Mouse (Mus musculus) intestine, postnatal 0 days (tissue): ENCODE measurements around the gene Arhgef15. TPM values are rescaled to one million over a fixed set of nuclear protein-coding genes. Genes with fewer than 3 reads are reported as not detected.
A peak's percentile ranks its signal among the peaks of the same experiment; 100 is the strongest.

ENCODE experiments used
- ATAC-seq: fragments of 200-750 bp; cut with Nextera tagmentation; 2 replicates; pipeline ENCODE4 v1.8.0; 2017; ENCODE audit warnings: mild to moderate bottlenecking, moderate TSS enrichment, moderate library complexity
- H3K27ac ChIP-seq: fragments of 300-500 bp; sonication (generic); 2 replicates; pipeline ENCODE4 v1.5.1; 2014; ENCODE audit warnings: mild to moderate bottlenecking, low read depth, low read length, moderate library complexity
- H3K27me3 ChIP-seq: fragments of 300-500 bp; sonication (generic); replicated peaks from 2 replicates; pipeline ENCODE4 v1.6.1; 2014; ENCODE audit warnings: low read length, mixed read lengths; ENCODE audit not compliant: control insufficient read depth, insufficient read depth
- H3K36me3 ChIP-seq: fragments of 300-500 bp; sonication (generic); 2 replicates; pipeline ENCODE4 v1.6.1; 2014; ENCODE audit warnings: mild to moderate bottlenecking, moderate library complexity; ENCODE audit not compliant: control insufficient read depth, insufficient read depth
- H3K4me1 ChIP-seq: fragments of 300-500 bp; sonication (generic); replicated peaks from 2 replicates; pipeline ENCODE4 v1.6.1; 2014; ENCODE audit warnings: antibody characterized with exemption, low read length, mixed read lengths; ENCODE audit not compliant: control insufficient read depth, insufficient read depth
- H3K4me2 ChIP-seq: fragments of 300-500 bp; sonication (generic); replicated peaks from 2 replicates; pipeline ENCODE4 v1.6.1; 2014; ENCODE audit warnings: low read depth, mild to moderate bottlenecking, moderate library complexity
- H3K4me3 ChIP-seq: fragments of 300-500 bp; sonication (generic); 2 replicates; pipeline ENCODE4 v1.5.1; 2014; ENCODE audit warnings: low read depth, low read length
- H3K9ac ChIP-seq: fragments of 300-500 bp; sonication (generic); 2 replicates; pipeline ENCODE4 v1.6.1; 2014; ENCODE audit warnings: mild to moderate bottlenecking, low read depth, low read length
- H3K9me3 ChIP-seq: fragments of 300-500 bp; sonication (generic); 2 replicates; pipeline ENCODE4 v1.6.1; 2016; ENCODE audit warnings: mixed run types; ENCODE audit not compliant: control insufficient read depth
- CTCF ChIP-seq: sonication (generic); IDR thresholded peaks from 2 replicates; pipeline ENCODE4 v1.5.1; 2016; ENCODE audit warnings: low read depth, mild to moderate bottlenecking, control low read depth, antibody characterized with exemption, moderate library complexity
- WGBS: fragments of 180-500 bp; shearing (Covaris S2); extraction: QIAGEN DNeasy Blood & Tissue Kit; methylation state at CpG from one replicate; pipeline ENCODE4 v1.1.7; 2014; 5-methylcytosine and 5-hydroxymethylcytosine counted together
- polyA plus RNA-seq: library from polyadenylated mRNA; unstranded; fragments of >200 nt; fragmentation: Nextera tagmentation; extraction: Ambion mirVana; gene quantifications from 2 replicates; pipeline ENCODE4 v1.2.1, GENCODE M21; 2015

The Arhgef15 gene
- polyA plus RNA-seq, 1 experiment from 2014 or later, result 2.6 TPM

DNA sequence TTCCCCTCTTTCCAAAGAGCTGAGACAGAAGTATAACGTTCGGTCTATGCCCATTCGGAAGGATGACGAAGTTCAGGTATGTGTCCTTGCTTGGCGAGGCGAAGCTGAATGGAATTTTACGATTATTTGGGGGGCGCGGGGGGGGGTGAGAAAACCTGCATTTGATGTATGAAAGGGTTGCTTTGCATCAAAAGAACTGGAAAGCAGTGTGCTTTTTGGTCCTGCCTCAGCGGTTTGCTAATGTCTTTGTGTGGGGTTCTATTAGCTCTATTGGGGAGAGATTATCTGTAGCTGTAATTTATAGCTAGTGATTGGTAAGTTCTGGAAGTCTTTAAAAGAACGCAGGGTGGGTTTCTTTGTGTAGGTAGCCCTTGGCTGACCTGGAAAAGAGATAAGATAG is 54.9 kb downstream of the Arhgef15 start:
- Histone ChIP-seq H3K27ac (no peak overlapping the region), H3K27me3 (no peaks in the 10 kb centered on the region), H3K4me1 (0 out of 2 replicates have a peak, but pooled peaks cover 3% of the 10 kb centered on the region), H3K36me3 (peaks cover 34% of the 10 kb centered on the region), H3K4me2 (peak overlapping the region; percentile 77), H3K9ac (peak overlapping the region; percentile 94), H3K9me3 (no peaks in the 10 kb centered on the region), H3K4me3 (peak overlapping the region; percentile 74)
- no peak for ATAC-seq
- no peak for TF ChIP-seq CTCF
- WGBS, result 2% methylated on average over 11 of the region's 11 CpGs

DNA sequence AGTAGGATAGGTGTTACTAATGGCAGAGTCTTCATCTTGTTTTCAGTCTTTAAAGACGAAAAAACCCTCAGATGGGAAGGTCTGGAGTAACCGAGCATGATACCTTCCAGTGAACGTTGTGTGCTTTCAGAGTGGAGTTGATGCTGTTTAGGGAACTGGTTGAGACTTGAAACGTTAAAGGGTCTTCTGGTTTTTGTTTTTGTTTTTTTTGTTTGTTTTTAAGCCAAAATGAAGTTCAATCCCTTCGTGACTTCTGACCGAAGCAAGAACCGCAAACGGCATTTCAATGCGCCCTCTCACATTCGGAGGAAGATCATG is 55.3 kb downstream of the Arhgef15 start:
- 0% methylated on average over 10 of the region's 10 CpGs for WGBS
- no peak for ATAC-seq
- H3K27ac ChIP-seq, result peak overlapping the region; percentile 74
- no peaks in the 10 kb centered on the region for H3K9me3 ChIP-seq
- H3K36me3 ChIP-seq, result peaks cover 32% of the 10 kb centered on the region
- no peaks in the 10 kb centered on the region for H3K27me3 ChIP-seq
- 0 out of 2 replicates have a peak, but pooled peaks cover 3% of the 10 kb centered on the region for H3K4me1 ChIP-seq
- TF ChIP-seq CTCF, result no peak
- H3K4me3 ChIP-seq, result peak overlapping the region; percentile 74
- peak overlapping the region; percentile 94 for H3K9ac ChIP-seq
- peak overlapping the region; percentile 77 for H3K4me2 ChIP-seq

DNA sequence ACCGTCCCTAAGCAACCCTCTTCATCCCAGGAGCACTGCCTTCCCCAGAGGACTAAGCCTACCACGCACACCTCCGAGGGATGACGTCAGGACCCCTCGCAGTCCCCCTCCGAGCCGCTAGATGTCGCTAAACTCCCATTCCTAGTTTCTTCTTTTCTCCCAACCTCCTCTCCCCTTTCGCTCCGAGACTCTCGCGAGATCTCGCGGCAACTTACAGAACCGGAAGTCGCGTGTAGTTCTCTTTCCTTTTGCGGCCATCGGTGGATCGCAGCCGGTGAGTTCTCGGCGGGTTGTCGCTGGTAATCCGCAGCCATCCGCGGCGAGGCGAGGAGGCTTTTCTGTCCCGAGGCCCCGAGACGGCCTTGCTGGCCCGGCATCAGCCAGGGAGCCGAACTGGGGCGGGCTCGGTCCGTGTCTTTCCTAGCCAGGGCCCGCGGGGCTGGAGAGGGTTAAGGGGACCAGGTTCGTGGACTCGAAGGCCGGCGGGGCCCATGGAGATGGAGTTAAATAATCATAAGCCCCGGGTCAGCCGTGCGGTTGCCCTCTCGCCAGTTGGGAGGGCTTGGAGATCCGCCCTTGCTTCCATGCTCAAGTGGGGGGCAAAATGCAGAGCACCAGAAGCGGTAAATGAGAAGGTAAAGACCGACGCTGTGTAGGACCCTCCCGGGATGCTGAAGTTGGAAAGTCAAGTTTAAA is 55.8 kb downstream of the Arhgef15 start, which contains the start of gene Rpl26:
Gene Rpl26, plus strand, starts transcription at position 233 of the 696 bp plus-strand sequence.
- H3K36me3 ChIP-seq, result peaks cover 27% of the 10 kb centered on the region
- TF ChIP-seq CTCF, result peak; percentile 99
- ATAC-seq, result peak; percentile 84
- H3K4me2 ChIP-seq, result peak within 1 kb of the TSS; percentile 77
- peak within 1 kb of the TSS; percentile 94 for H3K9ac ChIP-seq
- H3K27ac ChIP-seq, result peak within 1 kb of the TSS; percentile 74
- H3K4me1 ChIP-seq, result 0 out of 2 replicates have a peak, but pooled peaks cover 3% of the 10 kb centered on the region
- H3K9me3 ChIP-seq, result no peaks in the 10 kb centered on the region
- H3K4me3 ChIP-seq, result peak within 1 kb of the TSS; percentile 74
- H3K27me3 ChIP-seq, result no peaks in the 10 kb centered on the region
- WGBS, result under 1% methylated on average over 52 of the region's 52 CpGs

DNA sequence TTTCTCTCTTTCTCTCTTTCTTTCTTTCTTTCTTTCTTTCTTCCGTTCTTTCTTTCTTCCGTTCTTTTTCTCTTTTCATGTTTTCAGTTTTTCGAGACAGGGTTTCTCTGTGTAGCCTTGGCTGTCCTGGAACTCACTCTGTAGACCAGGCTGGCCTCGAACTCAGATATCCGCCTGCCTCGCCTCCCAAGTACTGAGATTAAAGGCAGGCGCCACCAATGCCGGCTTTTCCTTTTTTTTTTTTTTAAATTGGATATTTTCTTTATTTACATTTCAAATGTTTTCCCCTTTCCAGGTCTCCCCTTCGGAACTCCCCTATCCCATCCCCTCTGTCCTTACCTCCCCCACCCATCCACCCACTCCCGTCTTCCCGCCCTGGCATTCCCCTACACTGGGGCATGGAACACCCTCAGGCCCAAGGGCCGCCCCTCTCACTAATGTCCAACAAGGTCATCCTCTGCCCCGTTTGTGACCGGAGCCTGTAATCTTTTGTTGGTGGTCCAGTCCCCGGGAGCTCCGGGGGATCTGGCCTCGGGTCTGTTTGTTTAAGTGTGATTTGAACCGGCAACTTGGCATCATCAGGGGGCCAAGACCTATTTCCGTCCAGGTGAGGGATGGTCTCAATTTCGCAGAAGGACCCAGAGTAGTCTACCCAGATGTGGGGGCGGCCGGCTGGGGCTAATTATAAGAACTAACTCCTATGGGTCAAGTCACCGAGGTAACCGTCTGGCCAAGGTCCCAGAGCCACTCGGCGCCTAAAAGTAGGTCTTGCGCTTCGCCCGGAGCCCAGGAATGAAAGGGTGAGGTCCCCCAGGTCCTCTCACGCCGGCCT is 56.5 kb downstream of the Arhgef15 start:
- 0 out of 2 replicates have a peak overlapping the region, but pooled peaks have one; percentile 18 for H3K9ac ChIP-seq
- H3K27ac ChIP-seq, result no peak overlapping the region
- peaks cover 21% of the 10 kb centered on the region for H3K36me3 ChIP-seq
- no peaks in the 10 kb centered on the region for H3K27me3 ChIP-seq
- H3K4me2 ChIP-seq, result peak overlapping the region; percentile 77
- WGBS, result 26% methylated on average over 31 of the region's 31 CpGs
- H3K4me1 ChIP-seq, result 0 out of 2 replicates have a peak, but pooled peaks cover 3% of the 10 kb centered on the region
- peak overlapping the region; percentile 74 for H3K4me3 ChIP-seq
- ATAC-seq, result peak; percentile 20
- TF ChIP-seq CTCF, result no peak
- no peaks in the 10 kb centered on the region for H3K9me3 ChIP-seq

DNA sequence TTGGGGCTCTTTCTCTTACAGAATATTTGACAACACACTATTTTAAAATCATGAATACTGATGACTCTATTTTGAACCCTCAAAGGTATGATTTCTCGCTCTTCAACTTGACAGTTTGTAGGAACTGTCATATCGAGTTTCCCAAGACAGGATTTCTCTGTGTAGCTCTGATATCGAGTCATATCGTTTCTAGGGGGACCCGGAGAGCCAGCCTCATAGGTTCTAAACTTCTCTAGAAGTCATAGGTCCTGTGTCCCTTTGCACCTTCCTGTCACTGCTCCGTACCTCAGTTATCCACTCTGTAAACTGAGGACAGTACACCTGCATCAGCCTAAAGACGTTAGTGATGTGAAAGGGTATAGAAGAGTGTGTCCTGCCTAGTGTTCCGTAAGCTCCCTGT is 57.5 kb downstream of the Arhgef15 start:
- Histone ChIP-seq H3K9me3 (no peaks in the 10 kb centered on the region), H3K4me3 (no peak overlapping the region), H3K36me3 (peaks cover 15% of the 10 kb centered on the region), H3K27me3 (no peaks in the 10 kb centered on the region), H3K27ac (no peak overlapping the region), H3K4me1 (0 out of 2 replicates have a peak, but pooled peaks cover 3% of the 10 kb centered on the region), H3K4me2 (no peak overlapping the region), H3K9ac (no peak overlapping the region)
- TF ChIP-seq CTCF, result no peak
- 88% methylated on average over 8 of the region's 8 CpGs for WGBS
- no peak for ATAC-seq

DNA sequence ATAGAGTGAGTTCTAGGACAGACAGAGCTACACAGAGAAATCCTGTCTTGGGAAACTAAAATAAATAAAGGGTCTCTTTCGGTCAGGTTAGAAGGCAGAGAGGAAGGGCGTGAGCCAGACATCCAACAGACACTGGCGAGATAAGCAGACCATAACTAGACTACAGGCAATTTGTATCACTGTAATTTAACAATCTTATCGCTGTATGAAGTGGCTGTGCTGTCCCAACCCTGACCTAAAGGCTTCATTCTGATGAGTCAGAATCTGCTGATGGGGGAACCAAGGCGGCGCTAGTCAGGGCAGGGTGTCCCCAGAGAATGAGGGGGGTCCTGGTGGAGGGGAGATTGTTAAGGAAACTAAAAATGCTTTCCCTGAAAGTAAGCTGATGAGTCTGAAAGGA is 58.5 kb downstream of the Arhgef15 start:
- ATAC-seq, result no peak
- Histone ChIP-seq H3K9ac (no peak overlapping the region), H3K4me3 (no peak overlapping the region), H3K27me3 (no peaks in the 10 kb centered on the region), H3K9me3 (no peaks in the 10 kb centered on the region), H3K4me2 (no peak overlapping the region), H3K27ac (no peak overlapping the region), H3K36me3 (peaks cover 7% of the 10 kb centered on the region), H3K4me1 (0 out of 2 replicates have a peak, but pooled peaks cover 3% of the 10 kb centered on the region)
- TF ChIP-seq CTCF, result no peak
- WGBS, result 62% methylated on average over 6 of the region's 6 CpGs
